Mouse (Mus musculus) MEL-GATA-1-ER (cell line): ENCODE results near the gene Zfp445.
A peak's percentile ranks its signal among the peaks of the same experiment; 100 is the strongest.
"Not testable (repeated sequence)": the region's sequence is repeated elsewhere in the genome, so short reads cannot be mapped to it uniquely, and the experiment has no call there.

Experiments used
- DNase-seq: peaks from one replicate; pipeline ENCODE4 v3.0.0-alpha.2; 2012; ENCODE audit warnings: low read depth; ENCODE audit errors: extremely low read depth

Zfp445 gene

DNA sequence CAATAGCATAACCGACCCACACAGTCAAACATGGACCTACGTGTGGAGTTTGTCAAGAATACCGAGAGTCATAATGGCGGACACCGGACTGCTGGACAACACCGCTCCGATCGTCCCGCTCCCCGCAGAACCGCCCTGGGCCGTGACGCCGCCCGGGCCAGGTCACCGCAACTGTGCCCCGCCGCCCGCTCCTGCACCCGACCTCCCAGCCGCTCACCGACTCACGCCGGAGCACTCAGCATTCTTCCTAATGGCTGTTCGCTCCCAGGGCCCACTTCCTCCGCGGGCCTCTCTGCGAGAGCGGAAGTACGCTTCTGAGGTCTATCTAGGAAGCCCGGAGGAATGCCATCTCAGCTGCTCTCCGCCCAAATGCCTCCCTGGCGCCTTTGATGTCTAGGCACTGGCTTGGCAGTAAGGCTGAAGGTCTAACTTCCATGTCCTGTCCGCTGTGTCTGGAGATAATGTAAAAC, at the start of gene Zfp445:
Gene Zfp445 (minus strand): TSS at position 310 of the 470 bp plus-strand sequence.
- DNase-seq = peak; percentile 79

DNA sequence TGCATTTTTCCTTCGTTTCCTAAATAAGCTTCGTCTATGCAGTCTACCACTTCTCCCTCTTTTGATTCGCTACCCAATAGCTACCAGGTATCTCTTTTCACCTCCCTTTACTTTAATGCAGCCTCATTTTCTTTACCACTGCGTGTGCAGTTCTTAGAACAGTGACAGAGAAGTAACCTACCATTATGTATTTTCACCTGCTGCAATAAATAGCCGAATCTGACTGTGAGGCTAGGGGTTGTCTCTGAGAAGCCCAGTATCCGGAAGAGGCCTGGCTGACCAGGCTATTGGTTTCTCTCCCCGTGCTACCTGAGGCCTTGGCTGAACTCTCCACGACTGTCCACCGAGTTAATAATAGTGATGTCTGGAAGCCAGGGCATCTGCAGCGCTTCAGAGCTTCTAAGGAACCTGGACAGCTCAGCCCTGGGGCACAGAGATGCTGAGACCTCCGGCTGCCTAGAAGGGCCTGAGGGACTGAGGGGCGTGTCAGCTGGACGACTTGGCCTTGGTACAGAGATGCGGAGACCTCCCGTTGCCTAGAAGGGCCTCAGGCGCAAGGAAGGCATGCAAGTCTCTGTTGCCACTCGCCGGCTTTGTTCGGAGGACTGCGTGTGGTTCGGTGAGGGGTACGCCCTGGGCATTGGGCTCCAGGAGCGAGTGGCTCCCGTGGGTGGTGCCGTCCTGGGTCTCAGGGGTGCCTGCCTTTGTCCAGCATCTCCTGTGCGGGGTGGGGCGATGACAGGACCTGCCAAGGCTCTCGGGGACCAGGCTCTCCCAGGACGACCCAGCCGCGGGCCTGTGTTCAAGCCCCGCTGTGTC, 37.1 kb upstream of the Zfp445 start:
- no peak for DNase-seq

DNA sequence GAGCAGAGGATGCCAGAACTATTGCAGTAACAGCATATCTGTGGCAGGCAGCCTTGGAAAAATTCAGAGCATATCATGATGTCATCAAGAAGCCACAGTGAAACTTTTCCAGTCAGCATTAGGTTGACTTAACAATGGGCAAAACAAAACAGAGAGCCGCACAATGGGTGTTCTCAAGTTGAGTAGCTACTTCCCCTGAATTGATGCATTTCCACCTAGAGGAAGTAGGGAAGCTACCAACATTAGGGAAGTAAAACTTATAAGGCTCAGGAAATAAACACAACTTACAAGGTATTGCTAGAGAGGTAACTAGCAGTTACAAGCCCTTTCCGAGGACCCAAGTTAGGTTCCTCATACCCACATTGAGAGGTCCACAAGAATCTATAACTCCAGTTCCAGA, 35.2 kb upstream of the Zfp445 start:
- no peak for DNase-seq

DNA sequence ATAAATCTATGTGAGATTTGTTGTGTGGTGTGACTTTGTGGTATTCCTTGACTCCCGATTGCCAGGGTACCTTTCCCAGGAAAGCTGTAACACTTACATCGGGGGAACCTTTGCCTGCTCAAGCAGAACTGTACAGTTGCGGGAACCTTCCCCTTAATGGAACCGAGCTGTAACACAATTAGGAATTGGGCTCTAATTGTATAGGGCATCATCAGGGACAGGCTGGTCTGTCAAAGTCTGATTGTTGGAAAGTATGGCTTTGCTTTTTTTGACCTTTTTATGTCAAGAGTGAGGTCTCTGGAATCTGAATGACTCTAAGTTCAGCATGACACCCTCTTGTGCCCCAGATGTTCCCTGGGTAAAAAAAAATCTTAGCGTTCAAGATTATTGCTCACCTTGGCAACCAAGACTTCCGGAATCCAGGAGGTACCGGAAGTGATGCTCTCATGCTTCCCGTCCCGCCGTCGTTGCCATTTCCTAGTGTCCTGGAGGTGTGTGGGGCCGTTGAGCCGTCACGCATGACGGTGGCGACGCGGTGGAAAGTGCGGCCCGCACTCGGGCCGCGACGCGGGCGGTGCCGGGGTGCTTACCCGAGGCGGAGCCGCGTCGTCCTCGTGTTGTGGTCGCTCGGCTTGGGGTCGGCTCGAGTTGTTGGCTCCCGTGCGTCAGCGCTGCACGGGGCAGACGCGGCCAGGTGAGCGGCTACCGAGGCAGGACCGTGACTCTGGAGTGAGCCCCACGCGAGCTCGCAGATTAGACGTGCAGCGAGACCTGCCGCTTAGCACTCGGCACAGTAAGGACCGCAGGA, 20.8 kb upstream of the Zfp445 start:
- DNase-seq = no peak

DNA sequence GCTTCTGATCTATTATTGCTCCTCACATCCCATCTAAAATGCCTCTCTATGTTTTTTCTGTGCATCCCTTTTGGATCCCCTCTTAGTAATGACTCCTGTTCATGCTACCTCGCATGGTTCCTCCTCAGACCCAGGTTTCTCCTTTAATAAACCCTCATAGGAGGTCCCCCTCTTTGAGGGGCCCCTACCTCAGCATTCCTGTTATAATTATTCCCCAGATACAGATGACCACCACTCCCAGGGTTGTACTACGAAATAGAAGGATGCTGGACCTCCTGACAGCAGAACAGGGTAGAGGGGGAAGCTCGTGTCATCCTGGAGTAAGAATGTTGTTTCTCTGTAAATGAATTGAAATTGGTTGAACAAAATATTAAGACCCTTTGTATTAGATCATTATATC, 19.6 kb upstream of the Zfp445 start, which contains the start of gene Zkscan7:
Gene Zkscan7 (plus strand): TSS at position 301 of the 400 bp plus-strand sequence.
- DNase-seq = no peak

DNA sequence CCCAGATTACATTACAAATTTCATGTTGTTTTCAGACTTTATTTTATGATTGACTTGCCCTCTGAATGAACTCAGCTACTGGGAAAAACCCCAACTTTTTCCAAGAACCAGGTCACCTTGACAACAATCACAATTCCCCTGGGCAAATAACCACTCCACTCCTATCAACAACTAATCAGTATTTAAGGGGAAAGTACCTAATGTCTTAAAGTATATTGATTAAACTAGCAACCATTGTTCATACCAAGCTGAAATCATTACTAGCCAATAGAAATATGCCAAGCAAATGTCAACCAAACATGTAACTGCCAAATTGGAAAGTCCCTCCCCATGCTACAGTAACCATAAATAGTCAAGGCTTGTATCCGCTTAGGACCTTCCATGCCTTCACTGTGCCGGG, 9.3 kb upstream of the Zfp445 start:
- no peak for DNase-seq

DNA sequence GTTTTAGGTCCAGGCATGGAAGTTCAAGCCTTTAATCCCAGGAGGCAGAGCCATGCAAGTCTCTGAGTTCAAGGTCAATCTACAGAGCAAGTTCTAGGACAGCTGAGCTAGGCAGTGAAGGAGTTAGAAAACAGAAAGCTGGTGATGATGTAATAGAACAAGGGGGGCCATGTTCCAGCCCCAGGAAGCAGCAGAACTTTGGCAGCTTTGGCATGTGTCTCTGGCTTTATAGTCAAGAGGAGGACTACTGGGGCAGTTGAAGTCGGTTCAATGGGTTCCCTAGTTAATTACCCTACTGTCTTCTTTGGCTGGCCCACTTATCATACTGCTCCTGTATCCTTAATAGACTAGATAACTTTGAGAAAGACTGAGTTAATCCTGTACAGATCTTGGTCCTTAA, 8.8 kb upstream of the Zfp445 start:
- no peak for DNase-seq

DNA sequence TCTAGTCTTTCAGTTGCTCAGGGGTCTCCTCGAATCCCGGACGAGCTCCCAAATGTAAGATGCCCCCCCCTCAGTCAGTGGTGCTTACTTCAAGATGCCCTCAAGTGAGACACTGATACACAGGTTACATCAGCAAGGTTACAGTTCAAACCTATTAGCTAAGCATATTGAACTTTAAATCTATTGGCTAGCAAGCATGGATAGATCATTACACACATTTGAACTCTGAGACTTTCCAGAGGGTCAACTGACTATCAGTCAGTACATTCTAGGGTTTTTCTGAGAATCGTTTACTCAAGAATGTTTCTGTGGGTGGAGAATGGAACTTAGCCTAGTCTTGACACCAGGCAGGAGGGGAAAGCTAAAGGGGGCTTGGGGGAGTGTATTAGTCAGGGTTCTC, 6.8 kb upstream of the Zfp445 start:
- DNase-seq = no peak

DNA sequence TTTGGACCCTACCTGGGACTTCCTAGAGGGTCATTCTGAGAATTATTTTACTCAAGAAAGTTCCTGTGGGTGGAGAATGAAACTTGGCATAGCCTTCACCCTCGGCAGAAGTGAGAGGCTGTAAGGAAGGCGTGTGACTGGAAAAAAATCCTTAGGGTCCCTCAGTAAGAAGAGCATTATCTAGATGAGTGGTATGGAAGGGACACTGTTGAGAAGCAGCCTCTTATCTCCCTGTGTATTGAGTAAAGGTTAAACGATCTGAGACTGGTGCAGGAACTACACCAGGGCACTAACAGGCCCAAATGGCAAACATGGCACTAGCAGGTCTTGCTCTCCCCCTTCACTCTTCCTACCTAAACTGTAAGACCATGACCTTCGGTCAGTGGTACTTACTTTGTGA, 386 bp upstream of the Zfp445 start:
- DNase-seq = no peak

DNA sequence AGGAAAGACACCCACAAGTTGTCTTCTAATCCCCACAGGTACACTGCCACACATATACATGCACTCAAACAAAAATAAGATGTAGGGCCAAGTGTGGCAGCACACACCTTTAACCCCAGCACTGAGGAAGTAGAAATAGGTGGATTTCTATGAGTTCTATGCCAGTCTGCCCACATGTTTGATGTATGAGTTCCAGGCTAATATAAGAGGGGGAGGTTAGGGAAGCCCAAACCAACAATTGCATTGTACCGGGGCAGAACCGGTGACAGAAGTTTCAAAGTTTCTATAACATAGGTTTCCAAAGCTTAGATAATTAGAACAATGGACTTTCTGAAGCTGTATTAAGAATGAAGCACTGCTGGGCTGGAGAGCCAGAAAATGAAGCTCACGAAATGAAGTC, 958 bp downstream of the Zfp445 start:
- DNase-seq = no peak

DNA sequence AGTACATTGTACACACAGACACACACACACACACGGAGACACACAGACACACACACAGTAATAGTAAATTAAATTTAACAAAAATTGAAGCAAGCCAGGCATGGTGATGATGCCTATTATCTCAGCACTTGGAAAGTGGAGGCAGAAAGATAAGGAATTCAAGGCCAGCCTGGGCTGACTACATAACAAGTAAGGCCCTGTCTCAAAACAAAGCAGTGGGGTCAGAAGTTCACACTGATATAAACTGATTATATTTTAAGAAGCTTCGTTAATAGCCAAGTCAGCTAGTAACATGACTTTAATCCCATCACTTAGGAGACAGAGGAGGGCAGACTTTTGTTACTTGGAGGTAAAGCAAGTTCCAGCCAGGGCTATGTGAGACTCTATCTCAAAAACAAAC, 2.1 kb downstream of the Zfp445 start:
- no peak for DNase-seq

DNA sequence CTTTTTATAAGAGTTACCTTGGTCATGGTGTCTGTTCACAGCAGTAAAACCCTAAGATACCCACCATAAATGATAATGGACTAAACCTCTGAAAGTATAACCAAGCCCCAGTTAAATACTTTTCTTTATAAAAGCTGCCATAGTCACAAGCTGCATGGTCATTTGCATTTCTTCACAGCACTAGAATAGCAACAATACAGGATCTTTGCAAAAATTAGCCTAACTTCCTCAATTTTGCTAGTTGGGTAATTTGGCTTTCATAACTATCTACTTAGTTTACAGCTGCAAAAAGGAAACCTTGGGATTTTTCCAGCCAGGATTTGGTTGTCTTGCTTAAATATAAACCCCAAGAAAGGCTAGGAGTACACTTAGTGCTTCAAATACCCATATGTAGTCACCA, 5.1 kb downstream of the Zfp445 start:
- DNase-seq = peak; percentile 33

DNA sequence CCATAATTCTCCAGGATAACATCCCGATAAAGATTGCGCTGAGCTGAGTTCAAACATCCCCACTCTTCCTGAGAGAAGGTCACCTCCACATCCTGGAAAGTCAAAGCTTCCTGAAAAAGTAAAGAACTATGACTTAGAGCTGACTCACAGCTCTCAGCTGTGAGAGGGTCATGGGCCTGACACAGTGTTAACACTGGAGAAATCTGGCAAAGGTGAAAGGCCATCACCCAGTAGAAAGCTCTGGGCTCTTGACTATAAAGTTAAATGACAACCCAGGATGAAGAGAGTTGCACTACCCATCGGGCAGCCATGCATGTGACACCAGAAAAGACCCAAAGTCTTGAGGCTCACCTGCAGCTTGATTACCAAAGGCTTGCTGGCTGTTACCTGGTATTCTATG, 9.1 kb downstream of the Zfp445 start:
- no peak for DNase-seq

DNA sequence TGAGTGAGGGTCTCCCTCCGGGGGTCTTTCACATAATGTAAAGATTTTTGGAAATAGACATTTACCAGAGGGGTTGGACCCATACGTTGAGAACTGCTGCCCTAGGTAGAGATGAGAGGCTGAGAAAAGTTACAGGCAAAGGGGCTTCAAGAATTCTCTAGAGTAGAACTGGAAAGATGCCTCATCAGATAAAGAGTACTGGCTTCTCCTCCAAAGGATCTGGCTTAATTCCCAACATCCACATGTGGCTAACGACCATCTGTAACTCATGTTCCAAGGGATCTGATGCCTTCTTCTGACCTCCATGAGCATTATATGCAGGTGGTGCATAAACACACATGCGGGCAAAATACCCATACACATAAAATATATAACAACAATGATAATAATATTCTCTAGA, 10.2 kb downstream of the Zfp445 start:
- DNase-seq = no peak

DNA sequence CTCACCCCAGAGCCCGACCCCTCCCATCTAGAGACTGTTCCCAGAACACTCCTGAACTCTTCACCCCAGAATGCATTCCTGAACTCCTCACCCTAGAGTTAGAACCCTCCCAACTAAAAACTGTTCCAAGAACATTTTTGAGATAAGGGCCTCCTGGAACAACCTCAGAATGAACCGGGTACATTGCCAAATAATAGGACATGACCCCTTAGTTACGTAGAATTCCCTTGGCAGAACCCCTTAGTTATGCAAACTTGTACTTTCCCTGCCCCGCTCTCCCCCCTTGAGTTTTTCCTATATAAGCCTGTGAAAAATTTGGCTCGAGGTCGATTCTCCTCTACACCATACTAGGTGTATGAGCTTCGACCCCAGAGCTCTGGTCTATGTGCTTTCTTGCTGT, 10.7 kb downstream of the Zfp445 start:
- DNase-seq = not testable (repeated sequence)

DNA sequence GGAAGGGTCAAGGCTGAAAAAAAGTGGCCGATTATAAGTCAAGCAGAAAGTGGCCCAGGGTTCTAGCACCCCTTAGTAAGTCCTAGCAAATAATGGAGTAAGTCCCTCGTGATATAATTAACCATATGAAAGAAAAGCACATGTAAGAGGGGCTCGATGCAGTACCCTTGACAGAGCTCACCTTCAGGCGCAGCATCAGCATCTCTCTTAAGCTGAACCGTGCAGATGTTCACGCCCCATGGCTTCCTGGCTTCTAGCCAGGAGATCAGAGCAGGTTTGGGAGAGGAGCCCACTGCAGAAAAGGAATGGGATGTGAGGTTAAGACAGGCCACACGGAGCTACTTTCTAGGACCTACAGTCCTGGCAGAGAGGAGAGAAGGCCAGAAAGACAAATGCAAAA, 11.3 kb downstream of the Zfp445 start:
- no peak for DNase-seq

DNA sequence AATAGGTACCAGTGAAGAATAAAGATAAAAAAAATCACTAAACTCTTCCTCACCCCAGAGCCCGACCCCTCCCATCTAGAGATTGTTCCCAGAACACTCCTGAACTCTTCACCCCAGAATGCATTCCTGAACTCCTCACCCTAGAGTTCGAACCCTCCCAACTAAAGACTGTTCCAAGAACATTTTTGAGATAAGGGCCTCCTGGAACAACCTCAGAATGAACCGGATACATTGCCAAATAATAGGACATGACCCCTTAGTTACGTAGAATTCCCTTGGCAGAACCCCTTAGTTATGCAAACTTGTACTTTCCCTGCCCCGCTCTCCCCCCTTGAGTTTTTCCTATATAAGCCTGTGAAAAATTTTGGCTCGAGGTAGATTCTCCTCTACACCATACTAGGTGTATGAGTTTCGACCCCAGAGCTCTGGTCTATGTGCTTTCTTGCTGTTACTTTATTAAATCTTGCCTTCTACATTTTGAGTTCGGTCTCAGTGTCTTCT, 17.9 kb downstream of the Zfp445 start:
- DNase-seq = not testable (repeated sequence)

DNA sequence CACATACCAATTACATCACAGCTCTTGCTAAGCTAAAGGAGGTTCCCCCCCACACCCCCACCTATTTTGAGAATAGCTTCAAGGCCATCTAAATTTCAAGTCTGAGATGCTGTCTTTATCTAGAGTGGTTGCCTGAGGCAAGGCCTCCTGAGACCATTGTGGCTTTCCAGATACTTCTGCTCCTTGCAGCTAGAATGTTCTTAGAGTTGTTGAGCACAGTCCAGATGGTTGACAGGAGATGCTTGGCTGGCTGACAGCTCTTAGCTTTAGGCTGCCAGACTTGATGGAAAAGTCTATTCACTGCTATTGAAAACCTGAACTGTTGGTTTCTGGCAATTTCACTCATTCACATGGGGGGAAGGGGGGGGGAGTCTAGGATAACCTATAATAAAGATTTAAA, 19.6 kb downstream of the Zfp445 start:
- no peak for DNase-seq

DNA sequence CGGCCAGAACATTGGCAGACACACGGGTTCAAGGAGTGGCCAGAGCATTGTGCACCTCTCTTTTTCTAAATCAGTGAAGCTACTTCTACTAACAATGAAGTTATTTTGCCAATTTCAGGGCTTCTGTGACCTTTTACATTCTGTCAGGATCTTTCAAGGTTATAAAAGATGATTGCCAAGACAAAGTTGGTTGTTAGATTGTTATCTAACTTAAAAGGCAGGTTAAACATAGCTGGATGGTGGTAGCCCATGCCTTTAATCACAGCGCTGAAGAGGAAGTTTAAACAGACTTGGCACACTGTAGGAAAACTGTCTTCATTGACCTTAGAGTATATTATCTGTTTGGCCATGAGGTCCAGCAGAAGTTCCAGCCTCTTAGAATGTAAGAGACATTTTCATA, 20.2 kb downstream of the Zfp445 start:
- no peak for DNase-seq

DNA sequence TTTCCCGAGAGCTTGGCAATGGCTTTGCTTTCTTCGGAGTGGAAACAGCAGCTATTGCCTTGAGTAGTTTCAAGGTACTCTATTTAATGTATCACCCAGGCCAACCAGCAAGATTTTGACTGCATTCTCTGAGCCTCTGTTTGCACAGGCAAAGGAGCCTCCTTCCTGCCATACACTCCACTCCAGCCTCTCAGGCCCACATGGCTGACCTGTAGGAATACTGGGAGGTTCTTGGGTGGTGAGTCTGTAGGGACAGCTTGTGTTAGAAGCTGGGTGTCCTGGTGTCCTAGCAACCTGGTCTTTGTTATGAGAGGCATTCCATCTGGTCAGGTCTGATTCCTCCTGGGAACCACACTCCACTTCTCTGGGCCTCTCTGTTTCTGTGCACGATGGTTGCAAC, 22.0 kb downstream of the Zfp445 start, which contains the start of gene Gm35549:
Gene Gm35549 (minus strand): TSS at position 276 of the 400 bp plus-strand sequence.
- no peak for DNase-seq

DNA sequence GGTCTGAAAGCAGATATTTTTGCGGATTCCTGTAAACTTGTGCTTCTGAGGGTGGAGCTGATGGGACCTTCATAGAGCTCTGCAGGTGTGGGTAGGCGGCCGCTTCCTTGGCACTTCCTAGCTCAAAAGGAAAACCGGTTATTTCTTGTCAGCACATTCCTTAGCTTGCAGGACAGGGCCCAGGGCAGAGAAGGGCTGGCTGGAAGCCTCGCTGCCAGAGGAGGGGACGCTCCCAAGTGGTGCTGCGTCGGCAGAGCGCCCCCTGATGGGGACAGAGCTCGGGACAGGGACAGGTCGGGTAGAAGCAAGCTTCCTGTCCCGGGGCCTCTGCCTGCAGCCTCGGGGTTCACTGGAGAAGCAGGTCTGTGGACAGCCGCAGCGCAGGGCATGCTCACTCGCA, 28.1 kb downstream of the Zfp445 start:
- DNase-seq = no peak

DNA sequence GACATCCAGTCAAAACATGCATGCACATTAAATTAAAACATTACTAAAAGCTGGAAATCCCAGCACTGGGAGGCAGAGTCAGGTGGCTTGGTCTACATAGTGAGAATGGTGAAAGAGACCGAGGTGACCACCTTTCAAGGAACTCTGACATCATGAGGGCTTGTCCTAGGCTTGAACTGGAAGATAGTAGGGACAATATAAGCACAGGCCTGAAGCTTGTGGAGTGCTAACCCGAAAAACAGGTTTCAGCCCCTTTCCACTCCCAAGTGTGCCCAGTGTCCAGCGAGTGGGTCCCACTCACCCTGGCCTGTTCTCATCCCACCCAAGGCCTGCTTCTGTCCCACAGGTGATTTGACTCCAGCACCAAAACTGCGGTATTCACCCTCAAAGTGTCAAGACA, 28.6 kb downstream of the Zfp445 start:
- DNase-seq = no peak
